Mouse (Mus musculus) central nervous system, embryonic 14 days (tissue): ENCODE data around the gene 2900026A02Rik. TPM values are rescaled to one million over a fixed set of nuclear protein-coding genes. Genes with fewer than 3 reads are reported as not detected.

ENCODE experiments used
- polyA plus RNA-seq: library from polyadenylated mRNA; depleted of rRNA; stranded (reverse); fragments of >200 nt; gene quantifications from 2 replicates; pipeline ENCODE4 v1.2.3, GENCODE M21; 2012; rRNA removed

The 2900026A02Rik gene
- 6.5 and 7.5 TPM in 2 replicates for polyA plus RNA-seq

DNA sequence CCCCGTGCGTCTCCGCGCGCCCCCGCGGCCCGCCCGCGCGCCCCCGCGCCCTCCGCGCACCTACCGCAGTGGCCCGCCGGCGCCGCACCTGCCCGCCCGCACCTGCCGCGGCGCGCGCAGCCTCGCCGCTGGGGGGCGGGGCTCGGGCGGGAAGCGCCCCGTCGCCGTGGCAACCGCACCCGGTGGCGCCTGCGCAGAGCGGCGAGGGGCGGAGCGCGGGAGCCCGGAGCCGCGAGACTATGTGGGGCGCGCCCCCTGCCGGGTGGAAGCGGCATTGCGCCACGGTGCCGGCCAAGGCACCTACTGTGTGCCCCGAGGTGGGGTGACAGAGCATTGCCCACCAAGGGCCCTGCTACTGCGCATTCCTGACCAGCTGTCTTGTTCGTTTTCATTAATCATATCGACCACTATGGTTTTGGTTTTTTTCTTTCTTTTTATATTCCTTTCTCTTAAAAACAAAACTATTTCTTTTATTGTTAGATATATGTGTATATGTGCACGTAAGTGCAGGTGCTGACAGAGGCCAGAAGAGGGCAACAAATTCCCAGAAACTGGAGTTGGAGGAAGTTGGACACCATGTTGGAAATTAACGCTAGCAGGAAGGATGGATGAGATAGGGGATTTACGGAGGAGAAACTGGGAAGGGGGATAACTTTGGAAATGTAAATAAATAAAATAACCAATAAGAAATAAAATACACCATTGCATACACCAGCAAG is at the start of gene 2900026A02Rik:
TSS of gene 2900026A02Rik (minus strand) at position 90 of the 719 bp plus-strand sequence.

DNA sequence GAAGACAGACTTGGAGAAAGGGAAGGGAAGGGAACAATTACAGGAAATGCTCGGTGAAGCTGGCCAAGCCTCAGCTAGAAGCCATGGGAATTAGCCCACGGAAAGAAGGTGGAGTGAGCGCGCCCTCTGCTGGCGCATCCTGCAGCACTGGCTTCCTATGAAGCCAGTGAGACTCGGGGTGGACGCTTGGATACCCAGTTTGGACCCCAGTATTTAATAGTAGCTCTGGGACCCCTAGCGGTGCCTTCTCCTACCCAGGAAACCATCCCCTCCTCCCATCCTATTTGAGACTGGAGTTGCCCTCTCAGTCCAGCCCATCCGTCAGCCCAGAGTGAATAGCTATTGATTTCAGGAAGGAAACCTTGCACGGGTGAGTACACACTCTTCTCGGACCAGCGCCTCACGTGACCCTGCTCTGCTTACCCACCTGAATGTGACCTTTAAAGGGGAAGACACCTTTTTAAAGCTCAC is 5.6 kb upstream of the 2900026A02Rik start, which contains the start of gene Tmem211:
TSS of gene Tmem211 (plus strand) at position 278 of the 471 bp plus-strand sequence.

DNA sequence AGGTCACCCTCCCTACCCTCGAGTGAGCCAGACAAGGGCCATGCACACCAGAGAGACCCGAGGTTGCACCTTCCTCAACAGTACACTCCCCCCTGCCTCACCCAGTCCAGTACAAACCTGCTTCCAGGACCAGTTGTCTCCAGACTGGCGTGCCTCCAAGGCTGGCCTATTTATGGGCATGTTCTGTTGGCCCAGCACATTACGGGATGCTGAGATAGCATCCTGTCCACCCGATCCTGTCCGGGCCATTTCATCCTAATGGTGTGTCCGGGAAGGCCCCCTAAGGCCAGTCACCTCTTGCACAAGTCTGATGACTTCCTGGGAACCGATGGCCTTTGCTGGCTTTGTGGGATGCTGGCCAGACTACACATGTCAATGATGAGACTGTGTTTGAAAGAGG is 139.6 kb downstream of the 2900026A02Rik start, which contains the start of gene Crybb3:
TSS of gene Crybb3 (minus strand) at position 146 of the 400 bp plus-strand sequence.

GRCm38 (mm10) chr5:113070017-113070416 is 151.0 kb downstream of the 2900026A02Rik start, which contains the start of gene Crybb2:
Gene Crybb2, minus strand, starts transcription at chr5:113070117.

Other genes with a start within 250 kb of the 2900026A02Rik start
- 16.9 and 20.7 TPM in 2 replicates for gene Grk3, start 205.4 kb downstream of the 2900026A02Rik start, polyA plus RNA-seq
- gene Crybb2, start 151.1 kb downstream of the 2900026A02Rik start, polyA plus RNA-seq: not detected in 2 replicates
- gene Crybb3, start 139.7 kb downstream of the 2900026A02Rik start, polyA plus RNA-seq: 1.9 and 3.4 TPM in 2 replicates
- 0.12 and 0.16 TPM in 2 replicates for gene Tmem211, start 5.7 kb upstream of the 2900026A02Rik start, polyA plus RNA-seq
- gene Sgsm1, start 89.5 kb upstream of the 2900026A02Rik start, polyA plus RNA-seq: 26.4 and 27.3 TPM in 2 replicates
- not detected in 2 replicates for gene Aym1, start 136.1 kb upstream of the 2900026A02Rik start, polyA plus RNA-seq